Mouse (Mus musculus) forebrain, postnatal 0 days (tissue): ENCODE measurements around the gene Aamp. TPM values are rescaled to one million over a fixed set of nuclear protein-coding genes. Genes with fewer than 3 reads are reported as not detected.

Experiments used
- ATAC-seq: fragments of 200-750 bp; cut with Nextera tagmentation; 2 replicates; pipeline ENCODE4 v1.8.0; 2017; ENCODE audit warnings: mild to moderate bottlenecking, moderate library complexity
- DNase-seq: peaks from one replicate; pipeline ENCODE4 v3.0.0-alpha.2; 2015
- H3K27ac ChIP-seq: fragments of 300-500 bp; sonication (generic); 2 replicates; pipeline ENCODE4 v1.5.1; 2014; ENCODE audit warnings: low read depth, mild to moderate bottlenecking, antibody characterized with exemption, low read length, moderate library complexity, mixed read lengths
- H3K27me3 ChIP-seq: fragments of 300-500 bp; sonication (generic); 2 replicates; pipeline ENCODE4 v1.6.1; 2014; ENCODE audit warnings: mild to moderate bottlenecking, low read length, mixed read lengths; ENCODE audit not compliant: insufficient read depth
- H3K36me3 ChIP-seq: fragments of 300-500 bp; sonication (generic); 2 replicates; pipeline ENCODE4 v1.6.1; 2014; ENCODE audit warnings: mild to moderate bottlenecking, moderate library complexity; ENCODE audit not compliant: insufficient read depth
- H3K4me1 ChIP-seq: fragments of 300-500 bp; sonication (generic); 2 replicates; pipeline ENCODE4 v1.6.1; 2014; ENCODE audit warnings: antibody characterized with exemption; ENCODE audit not compliant: insufficient read depth
- H3K4me2 ChIP-seq: fragments of 300-500 bp; sonication (generic); 2 replicates; pipeline ENCODE4 v1.6.1; 2014; ENCODE audit warnings: low read depth, mild to moderate bottlenecking, moderate library complexity
- H3K4me3 ChIP-seq: fragments of 300-500 bp; sonication (generic); 2 replicates; pipeline ENCODE4 v1.5.1; 2014; ENCODE audit warnings: low read depth, low read length, mixed read lengths
- H3K9ac ChIP-seq: fragments of 300-500 bp; sonication (generic); 2 replicates; pipeline ENCODE4 v1.6.1; 2014; ENCODE audit warnings: mild to moderate bottlenecking
- H3K9me3 ChIP-seq: fragments of 300-500 bp; sonication (generic); 2 replicates; pipeline ENCODE4 v1.6.1; 2016; ENCODE audit warnings: low read length
- CTCF ChIP-seq: sonication (generic); IDR thresholded peaks from 2 replicates; pipeline ENCODE4 v1.5.1; 2016; ENCODE audit warnings: antibody characterized with exemption, control low read depth, low read depth
- WGBS: fragments of 180-500 bp; shearing (Covaris S2); extraction: QIAGEN DNeasy Blood & Tissue Kit; methylation state at CpG from one replicate; pipeline ENCODE4 v1.1.7; 2014; 5-methylcytosine and 5-hydroxymethylcytosine counted together
- polyA plus RNA-seq: library from polyadenylated mRNA; unstranded; fragments of >200 nt; fragmentation: Nextera tagmentation; extraction: Ambion mirVana; gene quantifications from 2 replicates; pipeline ENCODE4 v1.2.1, GENCODE M21; 2015
- total RNA-seq: library from RNA; depleted of rRNA; stranded (reverse); fragments of >200 nt; gene quantifications from 2 replicates; pipeline ENCODE4 v1.2.3, GENCODE M21; 2014

Gene Aamp
- total and polyA plus RNA-seq, 2 experiments from 2014 or later: 160 to 215 TPM

- Histone ChIP-seq H3K9ac (no peak overlapping the region), H3K27me3 (no peaks in the 10 kb centered on the region), H3K27ac (no peak overlapping the region), H3K4me1 (no peaks in the 10 kb centered on the region), H3K4me3 (no peak overlapping the region), H3K9me3 (no peaks in the 10 kb centered on the region), H3K4me2 (no peak overlapping the region), H3K36me3 (peaks cover 37% of the 10 kb centered on the region)
- DNase-seq (no peak), ATAC-seq (no peak)
- 66% methylated on average over 8 of the region's 8 CpGs for WGBS
- no peak for TF ChIP-seq CTCF
These were observed 6.5 kb downstream of the Aamp start for GRCm38 (mm10) chr1:74277883-74278537.

GRCm38 (mm10) chr1:74277041-74277440, 7.5 kb downstream of the Aamp start:
- Histone ChIP-seq H3K4me1 (no peaks in the 10 kb centered on the region), H3K27ac (no peak overlapping the region), H3K9me3 (no peaks in the 10 kb centered on the region), H3K9ac (no peak overlapping the region), H3K36me3 (peaks cover 27% of the 10 kb centered on the region), H3K4me3 (no peak overlapping the region), H3K4me2 (no peak overlapping the region), H3K27me3 (no peaks in the 10 kb centered on the region)
- 72% methylated on average over 6 of the region's 6 CpGs for WGBS
- no peak for TF ChIP-seq CTCF
- no peak for ATAC-seq
- DNase-seq: no peak

- WGBS: 66% methylated on average over 9 of the region's 9 CpGs
- no peak overlapping the region for H3K4me3 ChIP-seq
These were observed 9.5 kb downstream of the Aamp start for GRCm38 (mm10) chr1:74275015-74275414.

GRCm38 (mm10) chr1:74271659-74272058, 12.9 kb downstream of the Aamp start:
- Histone ChIP-seq H3K9me3 (no peaks in the 10 kb centered on the region), H3K27me3 (no peaks in the 10 kb centered on the region), H3K4me1 (no peaks in the 10 kb centered on the region), H3K4me3 (no peak overlapping the region), H3K4me2 (no peak overlapping the region), H3K36me3 (peaks cover 21% of the 10 kb centered on the region), H3K9ac (no peak overlapping the region), H3K27ac (no peak overlapping the region)
- no peak for ATAC-seq
- 74% methylated on average over 4 of the region's 4 CpGs for WGBS
- no peak for TF ChIP-seq CTCF
- DNase-seq: no peak

More at GRCm38 (mm10) chr1:74275015-74275414, 9.5 kb downstream of the Aamp start:
- peaks cover 7% of the 10 kb centered on the region; the same call in 1 of the 2 replicates for H3K36me3 ChIP-seq
- TF ChIP-seq CTCF: no peak
- no peaks in the 10 kb centered on the region for H3K4me1 ChIP-seq
- no peaks in the 10 kb centered on the region for H3K27me3 ChIP-seq
- H3K27ac ChIP-seq: no peak overlapping the region
- ATAC-seq (no peak), DNase-seq (no peak)
- H3K9me3 ChIP-seq: no peaks in the 10 kb centered on the region
- no peak overlapping the region for H3K9ac ChIP-seq
- H3K4me2 ChIP-seq: no peak overlapping the region

GRCm38 (mm10) chr1:74268750-74269149, 15.8 kb downstream of the Aamp start:
- no peak overlapping the region for H3K9ac ChIP-seq
- no peaks in the 10 kb centered on the region for H3K9me3 ChIP-seq
- ATAC-seq: no peak
- no peaks in the 10 kb centered on the region for H3K4me1 ChIP-seq
- WGBS: 91% methylated on average over 8 of the region's 8 CpGs
- no peak overlapping the region for H3K27ac ChIP-seq
- no peak overlapping the region for H3K4me3 ChIP-seq
- no peak for DNase-seq
- no peak overlapping the region for H3K4me2 ChIP-seq
- no peaks in the 10 kb centered on the region for H3K27me3 ChIP-seq
- TF ChIP-seq CTCF: no peak
- H3K36me3 ChIP-seq: peaks cover 49% of the 10 kb centered on the region

- Histone ChIP-seq H3K4me2 (no peak overlapping the region), H3K27ac (no peak overlapping the region), H3K9me3 (no peaks in the 10 kb centered on the region), H3K27me3 (no peaks in the 10 kb centered on the region), H3K9ac (no peak overlapping the region), H3K4me3 (no peak overlapping the region), H3K36me3 (peaks cover 83% of the 10 kb centered on the region), H3K4me1 (no peaks in the 10 kb centered on the region)
- 92% methylated on average over 6 of the region's 6 CpGs for WGBS
- ATAC-seq (no peak), DNase-seq (no peak)
- TF ChIP-seq CTCF: no peak
These were observed 22.0 kb downstream of the Aamp start for GRCm38 (mm10) chr1:74262510-74262909.

GRCm38 (mm10) chr1:74256782-74257181, 27.8 kb downstream of the Aamp start:
- no peak for DNase-seq
- H3K4me2 ChIP-seq: no peak overlapping the region
- H3K4me3 ChIP-seq: no peak overlapping the region
- H3K36me3 ChIP-seq: peaks cover 64% of the 10 kb centered on the region
- ATAC-seq: no peak
- H3K9ac ChIP-seq: no peak overlapping the region
- no peak for TF ChIP-seq CTCF
- H3K27me3 ChIP-seq: no peaks in the 10 kb centered on the region
- no peak overlapping the region for H3K27ac ChIP-seq
- H3K4me1 ChIP-seq: no peaks in the 10 kb centered on the region
- WGBS: 89% methylated on average over 4 of the region's 4 CpGs
- no peaks in the 10 kb centered on the region for H3K9me3 ChIP-seq
